Mouse (Mus musculus) neural tube, embryonic 15.5 days (tissue): ENCODE measurements at regions not wholly inside any gene's neighbourhood (a gene's known extent, or its start where the extent isn't known, plus 50 kb on each side); places are given as distances from the start of the nearest gene placed in this dataset.

Experiments used
- ATAC-seq: fragments of 200-750 bp; cut with Nextera tagmentation; 2 replicates; pipeline ENCODE4 v1.8.0; 2017; ENCODE audit warnings: mild to moderate bottlenecking, moderate TSS enrichment, moderate library complexity; ENCODE audit not compliant: low FRiP score
- H3K27ac ChIP-seq: fragments of 300-500 bp; sonication (generic); replicated peaks from 2 replicates; pipeline ENCODE4 v1.5.1; 2015; ENCODE audit warnings: mild to moderate bottlenecking, inconsistent platforms
- H3K27me3 ChIP-seq: fragments of 300-500 bp; sonication (generic); replicated peaks from 2 replicates; pipeline ENCODE4 v1.6.1; 2015; ENCODE audit warnings: inconsistent platforms
- H3K36me3 ChIP-seq: fragments of 300-500 bp; sonication (generic); 2 replicates; pipeline ENCODE4 v1.6.1; 2015; ENCODE audit warnings: inconsistent platforms
- H3K4me1 ChIP-seq: fragments of 300-500 bp; sonication (generic); 2 replicates; pipeline ENCODE4 v1.6.1; 2015; ENCODE audit warnings: inconsistent platforms
- H3K4me2 ChIP-seq: fragments of 300-500 bp; sonication (generic); 2 replicates; pipeline ENCODE4 v1.6.1; 2015; ENCODE audit warnings: inconsistent platforms, mild to moderate bottlenecking, moderate library complexity
- H3K4me3 ChIP-seq: fragments of 300-500 bp; sonication (generic); replicated peaks from 2 replicates; pipeline ENCODE4 v1.5.1; 2015; ENCODE audit warnings: mild to moderate bottlenecking, inconsistent platforms
- H3K9ac ChIP-seq: fragments of 300-500 bp; sonication (generic); replicated peaks from 2 replicates; pipeline ENCODE4 v1.6.1; 2015; ENCODE audit warnings: mild to moderate bottlenecking, inconsistent platforms
- H3K9me3 ChIP-seq: fragments of 300-500 bp; sonication (generic); replicated peaks from 2 replicates; pipeline ENCODE4 v1.6.1; 2016; ENCODE audit warnings: inconsistent platforms
- WGBS: fragments of 180-500 bp; shearing (Covaris S2); methylation state at CpG from one replicate; pipeline ENCODE4 v1.1.7; 2015; ENCODE audit warnings: mixed read lengths; 5-methylcytosine and 5-hydroxymethylcytosine counted together

DNA sequence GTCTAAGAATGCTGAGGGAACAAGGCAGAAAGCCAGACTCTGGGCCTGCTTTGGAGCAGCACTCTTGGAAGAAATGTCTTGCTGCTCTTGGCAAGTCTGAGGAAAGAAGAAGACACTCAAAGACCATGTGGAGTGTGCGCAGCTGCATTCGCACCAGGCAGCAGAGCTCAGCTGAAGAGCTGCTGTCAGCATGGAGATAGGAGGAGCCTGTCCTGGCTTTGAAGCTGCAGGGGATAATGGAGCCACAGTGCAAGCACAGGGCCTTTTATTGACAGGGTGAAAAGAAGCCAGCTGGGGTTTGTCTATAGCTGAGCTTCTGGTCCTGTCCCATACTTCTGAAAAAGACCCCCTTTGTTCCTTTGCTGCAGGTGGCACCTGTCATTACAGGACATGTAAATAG, 411.0 kb upstream of the Zfp462 start:
- peak; percentile 72 for ATAC-seq

DNA sequence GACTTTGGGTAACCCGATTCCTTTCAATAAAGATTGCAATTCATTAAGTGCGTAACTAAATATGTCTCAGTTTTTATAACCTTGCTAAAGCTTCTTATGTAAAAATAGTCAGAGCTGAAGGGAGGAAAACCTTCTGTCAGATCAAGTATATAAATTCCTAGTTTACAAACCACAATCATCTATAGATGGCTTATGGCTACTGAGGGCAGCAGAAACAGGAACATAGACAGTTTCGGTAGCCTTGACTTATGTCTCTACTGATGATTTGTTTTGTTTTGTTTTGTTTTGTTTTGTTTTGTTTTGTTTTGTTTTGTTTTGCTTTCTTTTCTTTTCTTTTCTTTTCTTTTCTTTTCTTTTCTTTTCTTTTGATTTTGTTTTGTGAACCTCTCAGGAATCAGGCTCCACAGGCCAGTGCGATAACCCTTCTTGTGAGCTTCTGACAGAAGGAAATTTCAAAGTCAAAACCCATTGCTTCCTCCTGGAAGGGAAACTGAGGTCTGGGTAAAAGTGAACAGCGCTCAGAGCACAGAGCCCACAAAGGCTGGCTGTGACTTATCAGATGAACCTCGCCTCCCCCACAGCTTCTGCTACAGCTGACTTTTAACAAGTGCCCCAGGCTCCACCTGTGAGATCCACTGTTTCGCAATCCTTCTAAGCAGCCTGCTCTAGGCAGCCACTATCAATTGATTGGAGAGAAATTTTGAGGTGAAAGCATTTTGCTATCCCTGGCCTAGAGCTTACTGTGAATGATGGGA, 391.8 kb upstream of the Zfp462 start:
- H3K9ac ChIP-seq, result no peak overlapping the region
- ATAC-seq, result no peak
- no peak overlapping the region for H3K4me3 ChIP-seq
- no peaks in the 10 kb centered on the region for H3K27me3 ChIP-seq
- no peaks in the 10 kb centered on the region for H3K4me1 ChIP-seq
- no peak overlapping the region for H3K4me2 ChIP-seq
- H3K9me3 ChIP-seq, result no peaks in the 10 kb centered on the region
- H3K27ac ChIP-seq, result no peak overlapping the region
- WGBS, result 93% methylated on average over 7 of the region's 7 CpGs
- no peaks in the 10 kb centered on the region for H3K36me3 ChIP-seq

More for the DNA sequence above, 411.0 kb upstream of the Zfp462 start:
- H3K9ac ChIP-seq, result no peak overlapping the region
- H3K4me1 ChIP-seq, result 0 out of 2 replicates have a peak, but pooled peaks cover 3% of the 10 kb centered on the region
- H3K27me3 ChIP-seq, result no peaks in the 10 kb centered on the region
- no peak overlapping the region for H3K4me3 ChIP-seq
- WGBS, result 9% methylated on average over 2 of the region's 2 CpGs
- H3K36me3 ChIP-seq, result no peaks in the 10 kb centered on the region
- H3K27ac ChIP-seq, result no peak overlapping the region
- H3K9me3 ChIP-seq, result no peaks in the 10 kb centered on the region
- no peak overlapping the region for H3K4me2 ChIP-seq

DNA sequence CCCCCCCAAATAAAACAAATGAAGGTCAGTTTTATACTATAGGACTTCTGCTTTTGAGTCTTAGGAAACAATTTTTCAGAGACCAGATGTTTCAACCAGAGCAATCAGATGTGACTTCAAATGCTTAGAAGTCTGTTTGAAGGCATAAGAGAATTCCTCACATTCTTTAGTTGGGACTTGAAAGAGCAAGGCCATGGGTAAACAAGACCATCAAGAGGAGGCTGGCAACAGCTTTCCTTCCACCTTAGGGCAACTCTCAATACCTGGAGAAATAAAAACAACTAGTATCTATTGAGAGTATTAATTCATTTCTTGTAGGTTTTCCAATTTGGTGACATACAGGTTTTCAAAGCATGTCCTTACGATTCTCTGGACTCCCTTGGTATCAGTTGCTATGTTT, 381.8 kb upstream of the Zfp462 start:
- no peak for ATAC-seq
- 91% methylated on average over 1 of the region's 1 CpGs for WGBS
- 0 out of 2 replicates have a peak, but pooled peaks cover 4% of the 10 kb centered on the region for H3K9me3 ChIP-seq
- no peak overlapping the region for H3K4me3 ChIP-seq
- no peak overlapping the region for H3K27ac ChIP-seq
- no peaks in the 10 kb centered on the region for H3K36me3 ChIP-seq
- no peaks in the 10 kb centered on the region for H3K27me3 ChIP-seq
- no peak overlapping the region for H3K4me2 ChIP-seq
- H3K4me1 ChIP-seq, result no peaks in the 10 kb centered on the region
- H3K9ac ChIP-seq, result no peak overlapping the region

DNA sequence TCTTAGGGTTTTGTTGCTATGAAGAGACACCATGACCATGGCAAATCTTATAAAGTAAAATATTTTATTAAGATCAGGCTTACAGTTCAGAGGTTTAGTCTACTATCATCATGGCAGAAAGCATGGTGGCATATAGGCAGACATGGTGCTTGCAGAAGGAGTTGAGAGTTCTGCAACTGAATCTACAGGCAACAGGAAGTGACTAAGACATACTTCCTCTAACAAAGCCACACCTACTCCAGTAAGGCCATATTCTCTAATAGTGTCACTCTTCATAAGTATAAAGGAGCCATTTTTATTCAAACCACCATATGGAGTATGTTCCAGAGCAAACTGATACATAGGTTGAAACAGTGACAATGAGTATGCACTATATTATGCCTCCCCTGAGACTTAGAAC, 371.7 kb upstream of the Zfp462 start:
- no peaks in the 10 kb centered on the region for H3K9me3 ChIP-seq
- H3K4me1 ChIP-seq, result no peaks in the 10 kb centered on the region
- no peak overlapping the region for H3K4me2 ChIP-seq
- no peak overlapping the region for H3K9ac ChIP-seq
- H3K27ac ChIP-seq, result no peak overlapping the region
- no peak overlapping the region for H3K4me3 ChIP-seq
- H3K36me3 ChIP-seq, result no peaks in the 10 kb centered on the region
- ATAC-seq, result no peak
- H3K27me3 ChIP-seq, result no peaks in the 10 kb centered on the region

DNA sequence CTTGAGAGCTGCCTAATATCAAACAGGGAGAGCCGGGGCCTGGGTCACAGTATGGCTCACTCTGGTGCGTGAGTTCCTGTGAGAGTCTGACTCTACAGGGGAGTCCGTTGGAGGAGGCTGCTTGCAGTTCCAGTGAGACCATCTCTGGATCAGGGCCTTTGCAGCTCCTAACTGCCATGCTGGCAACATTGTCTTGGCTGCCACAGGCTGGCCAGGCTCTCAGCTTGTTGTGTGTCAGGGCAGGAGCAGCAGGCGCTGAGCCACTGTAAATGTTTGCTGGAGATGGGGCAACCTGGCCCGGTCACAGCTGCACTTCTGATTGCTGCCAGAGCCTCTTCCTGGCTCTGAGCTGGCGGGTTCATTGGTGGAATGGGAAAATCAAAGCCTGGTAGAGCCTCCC, 357.7 kb upstream of the Zfp462 start:
- Histone ChIP-seq H3K36me3 (no peaks in the 10 kb centered on the region), H3K27ac (no peak overlapping the region), H3K9ac (no peak overlapping the region), H3K9me3 (no peaks in the 10 kb centered on the region), H3K4me3 (no peak overlapping the region), H3K4me2 (no peak overlapping the region), H3K27me3 (no peaks in the 10 kb centered on the region), H3K4me1 (no peaks in the 10 kb centered on the region)
- ATAC-seq, result 0 out of 2 replicates have a peak, but pooled peaks have one; percentile 61
- WGBS, result 82% methylated on average over 6 of the region's 6 CpGs

DNA sequence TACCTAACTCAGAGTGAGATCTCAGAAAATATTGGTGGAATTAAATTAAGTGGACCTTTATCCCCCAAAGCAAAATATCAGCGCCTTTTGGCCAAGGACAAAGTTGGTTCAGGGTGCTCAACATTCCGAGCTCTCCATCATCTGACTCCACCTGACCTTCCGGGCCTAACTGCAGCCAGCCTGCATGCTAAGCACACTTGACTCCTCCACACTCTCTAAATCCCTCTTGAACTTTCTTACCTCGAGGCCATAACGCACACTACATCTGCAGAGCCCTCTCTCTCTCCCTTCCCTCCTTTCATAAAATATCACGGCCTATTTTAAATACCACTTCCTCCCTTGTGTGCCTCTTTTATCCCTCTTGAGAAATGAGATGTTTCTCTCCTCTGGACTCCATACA, 356.1 kb upstream of the Zfp462 start:
- Histone ChIP-seq H3K9me3 (no peaks in the 10 kb centered on the region), H3K4me3 (no peak overlapping the region), H3K27me3 (no peaks in the 10 kb centered on the region), H3K9ac (no peak overlapping the region), H3K4me1 (no peaks in the 10 kb centered on the region), H3K4me2 (no peak overlapping the region), H3K27ac (no peak overlapping the region), H3K36me3 (no peaks in the 10 kb centered on the region)
- 85% methylated on average over 6 of the region's 6 CpGs for WGBS
- ATAC-seq, result no peak

DNA sequence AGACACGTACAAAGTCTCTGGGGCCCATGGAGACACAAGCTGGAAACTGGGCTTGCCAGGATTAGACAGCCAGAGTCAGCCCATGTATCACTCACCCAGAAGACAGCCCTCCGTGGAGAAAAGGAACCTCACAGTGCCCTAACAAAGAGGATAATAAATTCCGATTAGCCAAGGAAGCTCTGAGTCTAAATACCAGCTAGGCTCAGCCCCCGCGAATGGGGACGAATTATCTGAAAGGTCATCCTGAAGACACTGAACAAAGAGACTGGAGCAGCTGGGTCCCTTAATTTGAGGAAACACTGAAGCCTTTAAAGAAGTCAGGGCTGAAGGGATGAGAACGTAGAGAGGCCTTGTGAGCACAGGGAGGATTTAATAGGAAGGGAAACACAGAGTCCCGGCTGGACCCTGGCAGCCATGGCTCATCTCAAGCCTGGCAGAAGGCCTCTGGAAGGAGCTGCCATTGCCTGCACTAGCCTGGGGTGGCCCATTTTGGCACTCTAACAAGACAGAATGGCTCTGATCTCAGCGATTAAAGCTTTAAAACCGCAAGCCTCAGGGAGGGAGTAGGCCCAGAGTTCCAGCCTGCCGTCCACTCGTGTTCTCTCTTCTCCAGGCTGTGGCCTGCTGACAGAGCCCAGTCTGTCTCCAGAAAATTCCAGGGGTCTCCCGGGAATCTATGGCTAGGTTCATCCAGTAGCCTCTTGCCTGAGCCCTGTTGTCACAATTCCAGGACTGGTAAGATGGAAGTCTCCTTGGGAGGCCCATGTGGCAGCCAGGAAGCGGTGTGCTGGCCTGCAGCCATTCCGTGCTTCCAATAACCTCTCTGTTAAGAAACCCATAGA, 343.0 kb upstream of the Zfp462 start:
- peak; percentile 94 for ATAC-seq
- Histone ChIP-seq H3K36me3 (no peaks in the 10 kb centered on the region), H3K4me1 (peaks cover 13% of the 10 kb centered on the region), H3K9me3 (no peaks in the 10 kb centered on the region), H3K4me2 (no peak overlapping the region), H3K27me3 (no peaks in the 10 kb centered on the region), H3K27ac (peak overlapping the region; percentile 55), H3K9ac (no peak overlapping the region), H3K4me3 (no peak overlapping the region)
- 18% methylated on average over 15 of the region's 15 CpGs for WGBS

DNA sequence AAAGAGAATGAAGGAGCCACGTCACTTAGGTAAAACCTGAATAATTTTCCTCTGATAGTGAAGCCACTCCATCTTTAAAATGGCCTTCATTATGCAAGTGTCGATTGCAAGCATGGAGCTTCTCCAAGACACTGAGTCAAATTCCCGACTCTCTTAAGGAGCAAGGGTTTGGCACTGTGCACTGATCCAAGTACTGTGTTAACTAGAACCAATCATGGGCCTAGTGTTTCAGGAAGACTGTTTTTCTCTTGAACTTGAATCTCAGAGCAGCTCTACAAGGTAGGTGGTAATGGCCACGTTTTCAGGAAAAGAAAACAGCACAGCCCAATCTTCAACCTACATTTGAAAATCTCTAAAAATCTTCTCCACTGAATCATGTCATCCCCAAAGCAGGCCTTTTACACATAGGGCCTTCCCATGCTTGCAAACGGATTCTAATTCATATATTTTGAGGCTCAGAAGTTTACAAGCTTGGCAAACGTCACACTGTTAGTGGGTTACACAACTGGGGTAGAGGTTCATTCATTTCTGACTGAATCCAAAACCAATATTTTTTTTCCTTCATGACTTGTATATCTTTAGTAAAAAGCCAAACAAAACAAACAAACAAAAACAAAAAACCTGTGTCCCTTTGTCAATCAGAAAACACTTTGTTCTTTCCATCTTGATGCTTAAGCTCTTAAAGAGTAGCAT, 342.2 kb upstream of the Zfp462 start:
- H3K4me1 ChIP-seq, result peaks cover 13% of the 10 kb centered on the region
- H3K36me3 ChIP-seq, result no peaks in the 10 kb centered on the region
- ATAC-seq, result no peak
- H3K4me3 ChIP-seq, result no peak overlapping the region
- H3K4me2 ChIP-seq, result no peak overlapping the region
- H3K9me3 ChIP-seq, result no peaks in the 10 kb centered on the region
- H3K9ac ChIP-seq, result no peak overlapping the region
- H3K27ac ChIP-seq, result peak overlapping the region; percentile 55
- WGBS, result 71% methylated on average over 6 of the region's 6 CpGs
- no peaks in the 10 kb centered on the region for H3K27me3 ChIP-seq

DNA sequence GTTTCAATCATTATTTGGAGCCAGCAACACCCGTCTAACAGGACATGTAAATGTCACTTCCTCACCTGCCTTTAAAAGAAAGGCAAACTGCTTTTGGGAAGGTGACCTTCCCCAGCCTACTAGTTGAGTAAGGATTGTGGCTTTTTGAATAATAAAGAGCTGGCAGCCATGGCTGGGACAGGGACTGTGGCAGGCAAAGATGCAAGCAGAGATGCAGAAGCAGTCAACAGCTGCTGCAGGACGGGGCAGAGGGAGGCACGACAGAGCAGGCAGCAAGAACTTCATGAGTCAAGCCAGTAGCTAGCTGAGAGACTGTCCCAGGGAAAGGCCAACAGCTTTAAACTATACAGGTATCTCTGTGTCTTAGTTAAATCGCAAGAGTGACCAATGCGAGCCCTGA, 334.7 kb upstream of the Zfp462 start:
- no peaks in the 10 kb centered on the region for H3K27me3 ChIP-seq
- no peak overlapping the region for H3K4me2 ChIP-seq
- WGBS, result 67% methylated on average over 5 of the region's 5 CpGs
- H3K36me3 ChIP-seq, result no peaks in the 10 kb centered on the region
- no peak overlapping the region for H3K27ac ChIP-seq
- no peak overlapping the region for H3K9ac ChIP-seq
- no peak for ATAC-seq
- no peak overlapping the region for H3K4me3 ChIP-seq
- H3K9me3 ChIP-seq, result no peaks in the 10 kb centered on the region
- H3K4me1 ChIP-seq, result peaks cover 6% of the 10 kb centered on the region; the same call in 1 of the 2 replicates

DNA sequence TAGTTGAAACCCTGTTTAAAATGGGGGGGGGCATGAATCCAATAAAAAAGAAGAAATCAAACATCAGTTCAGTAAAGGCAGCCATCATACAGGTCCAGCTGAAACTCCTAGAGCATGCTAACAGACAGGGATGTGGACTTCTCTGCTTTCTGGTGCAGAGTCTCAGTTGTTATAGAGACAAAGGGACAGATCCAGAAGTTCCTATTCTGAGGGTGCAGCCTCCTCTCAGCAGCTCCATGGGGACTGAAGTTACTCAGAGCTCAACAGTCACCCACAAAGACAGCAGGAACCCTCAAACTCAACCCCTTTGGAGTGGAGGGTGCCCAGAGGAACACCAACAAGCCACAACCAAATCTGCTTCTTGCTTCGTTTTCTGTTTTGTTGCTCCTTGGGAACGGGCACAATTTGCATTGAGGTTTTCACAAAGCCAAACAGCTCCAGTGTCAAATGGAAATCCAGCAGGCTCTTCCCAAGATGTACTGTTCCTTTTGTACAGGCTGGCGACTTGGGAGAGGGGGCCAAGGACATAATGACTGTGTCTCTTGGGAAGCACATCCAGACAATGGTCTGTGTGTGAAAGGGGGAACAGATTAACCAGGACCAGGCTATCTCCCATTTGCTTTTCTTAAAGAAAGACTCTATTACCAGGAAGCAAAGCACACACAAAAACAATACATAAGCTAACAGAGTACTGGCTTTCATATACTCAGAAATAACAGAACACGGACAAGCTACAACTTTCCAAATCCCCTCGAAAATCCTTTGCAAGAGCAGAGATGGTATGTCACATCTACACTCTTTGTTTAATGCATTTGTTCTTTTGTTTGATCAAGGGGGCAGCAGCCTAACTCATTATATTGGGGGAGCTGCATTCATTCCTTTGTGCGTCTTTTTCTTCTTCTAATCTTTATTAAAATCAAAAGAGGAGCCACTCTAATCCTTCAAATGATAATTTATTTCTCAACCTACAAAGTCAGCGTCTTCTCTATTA, 332.6 kb upstream of the Zfp462 start:
- Histone ChIP-seq H3K4me3 (no peak overlapping the region), H3K36me3 (no peaks in the 10 kb centered on the region), H3K27ac (peak overlapping the region; percentile 29), H3K9ac (no peak overlapping the region), H3K27me3 (no peaks in the 10 kb centered on the region), H3K4me2 (no peak overlapping the region), H3K4me1 (peaks cover 6% of the 10 kb centered on the region; the same call in 1 of the 2 replicates), H3K9me3 (no peaks in the 10 kb centered on the region)
- no peak for ATAC-seq
- 20% methylated on average over 7 of the region's 7 CpGs for whole genome bisulfite sequencing

DNA sequence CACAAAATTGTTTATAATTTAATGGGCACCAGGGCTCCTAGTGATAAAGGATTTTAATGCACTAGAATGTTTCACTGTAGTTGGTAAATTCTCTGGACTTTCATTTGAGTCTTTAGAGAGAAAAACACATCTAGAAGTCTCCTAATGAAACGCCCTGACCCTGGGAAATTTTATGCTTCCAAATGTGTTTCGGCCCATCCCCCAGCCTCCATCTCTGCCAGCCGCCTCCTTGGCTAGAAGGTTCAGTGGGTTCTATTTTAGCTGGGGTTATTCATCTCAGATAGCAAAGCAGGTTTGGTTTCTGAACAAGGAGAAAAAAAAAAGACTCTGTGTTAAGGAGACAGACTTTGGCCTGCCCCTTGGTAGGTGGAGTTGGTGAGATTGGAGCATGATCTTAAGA, 331.8 kb upstream of the Zfp462 start:
- peaks cover 6% of the 10 kb centered on the region; the same call in 1 of the 2 replicates for H3K4me1 ChIP-seq
- WGBS, result 25% methylated on average over 3 of the region's 3 CpGs
- no peaks in the 10 kb centered on the region for H3K36me3 ChIP-seq
- H3K9me3 ChIP-seq, result no peaks in the 10 kb centered on the region
- no peak overlapping the region for H3K9ac ChIP-seq
- H3K27me3 ChIP-seq, result no peaks in the 10 kb centered on the region
- no peak overlapping the region for H3K4me3 ChIP-seq
- H3K27ac ChIP-seq, result no peak overlapping the region
- H3K4me2 ChIP-seq, result no peak overlapping the region
- ATAC-seq, result no peak
